Mouse (Mus musculus) intestine, postnatal 0 days (tissue): ENCODE data around the gene Olfr166. TPM values are rescaled to one million over a fixed set of nuclear protein-coding genes. Genes with fewer than 3 reads are reported as not detected.
"Not testable (repeated sequence)": the region's sequence is repeated elsewhere in the genome, so short reads cannot be mapped to it uniquely, and the experiment has no call there.

Experiments
- ATAC-seq: fragments of 200-750 bp; cut with Nextera tagmentation; 2 replicates; pipeline ENCODE4 v1.8.0; 2017; ENCODE audit warnings: mild to moderate bottlenecking, moderate TSS enrichment, moderate library complexity
- H3K27ac ChIP-seq: fragments of 300-500 bp; sonication (generic); 2 replicates; pipeline ENCODE4 v1.5.1; 2014; ENCODE audit warnings: mild to moderate bottlenecking, low read depth, low read length, moderate library complexity
- H3K27me3 ChIP-seq: fragments of 300-500 bp; sonication (generic); replicated peaks from 2 replicates; pipeline ENCODE4 v1.6.1; 2014; ENCODE audit warnings: low read length, mixed read lengths; ENCODE audit not compliant: control insufficient read depth, insufficient read depth
- H3K36me3 ChIP-seq: fragments of 300-500 bp; sonication (generic); 2 replicates; pipeline ENCODE4 v1.6.1; 2014; ENCODE audit warnings: mild to moderate bottlenecking, moderate library complexity; ENCODE audit not compliant: control insufficient read depth, insufficient read depth
- H3K4me1 ChIP-seq: fragments of 300-500 bp; sonication (generic); replicated peaks from 2 replicates; pipeline ENCODE4 v1.6.1; 2014; ENCODE audit warnings: antibody characterized with exemption, low read length, mixed read lengths; ENCODE audit not compliant: control insufficient read depth, insufficient read depth
- H3K4me2 ChIP-seq: fragments of 300-500 bp; sonication (generic); replicated peaks from 2 replicates; pipeline ENCODE4 v1.6.1; 2014; ENCODE audit warnings: low read depth, mild to moderate bottlenecking, moderate library complexity
- H3K4me3 ChIP-seq: fragments of 300-500 bp; sonication (generic); 2 replicates; pipeline ENCODE4 v1.5.1; 2014; ENCODE audit warnings: low read depth, low read length
- H3K9ac ChIP-seq: fragments of 300-500 bp; sonication (generic); 2 replicates; pipeline ENCODE4 v1.6.1; 2014; ENCODE audit warnings: mild to moderate bottlenecking, low read depth, low read length
- H3K9me3 ChIP-seq: fragments of 300-500 bp; sonication (generic); 2 replicates; pipeline ENCODE4 v1.6.1; 2016; ENCODE audit warnings: mixed run types; ENCODE audit not compliant: control insufficient read depth
- CTCF ChIP-seq: sonication (generic); IDR thresholded peaks from 2 replicates; pipeline ENCODE4 v1.5.1; 2016; ENCODE audit warnings: low read depth, mild to moderate bottlenecking, control low read depth, antibody characterized with exemption, moderate library complexity
- WGBS: fragments of 180-500 bp; shearing (Covaris S2); extraction: QIAGEN DNeasy Blood & Tissue Kit; methylation state at CpG from one replicate; pipeline ENCODE4 v1.1.7; 2014; 5-methylcytosine and 5-hydroxymethylcytosine counted together
- polyA plus RNA-seq: library from polyadenylated mRNA; unstranded; fragments of >200 nt; fragmentation: Nextera tagmentation; extraction: Ambion mirVana; gene quantifications from 2 replicates; pipeline ENCODE4 v1.2.1, GENCODE M21; 2015

The Olfr166 gene
- polyA plus RNA-seq: not detected in 2 replicates

GRCm38 (mm10) chr16:19483394-19483793 is at the start of gene Olfr166:
TSS of gene Olfr166 (plus strand) at chr16:19483694.
- no peak for TF ChIP-seq CTCF
- Histone ChIP-seq H3K9me3 (no peaks in the 10 kb centered on the region), H3K27ac (no peak within 1 kb of the TSS), H3K36me3 (no peaks in the 10 kb centered on the region), H3K4me2 (no peak within 1 kb of the TSS), H3K9ac (no peak within 1 kb of the TSS), H3K4me1 (no peaks in the 10 kb centered on the region), H3K27me3 (no peaks in the 10 kb centered on the region), H3K4me3 (no peak within 1 kb of the TSS)
- no peak for ATAC-seq

GRCm38 (mm10) chr16:19458741-19459140 is 24.8 kb upstream of the Olfr166 start:
- H3K27ac ChIP-seq, H3K9me3 ChIP-seq, H3K36me3 ChIP-seq, H3K27me3 ChIP-seq, H3K4me1 ChIP-seq, H3K4me2 ChIP-seq, ATAC-seq, H3K4me3 ChIP-seq, H3K9ac ChIP-seq: not testable (repeated sequence)
- WGBS: 60% methylated on average over 4 of the region's 4 CpGs

GRCm38 (mm10) chr16:19464365-19464764 is 19.1 kb upstream of the Olfr166 start:
- no peaks in the 10 kb centered on the region for H3K27me3 ChIP-seq
- peak; percentile 87 for ATAC-seq

GRCm38 (mm10) chr16:19522166-19522565 is 38.7 kb downstream of the Olfr166 start, which contains the start of gene Olfr167:
TSS of gene Olfr167 (minus strand) at chr16:19522266.
- H3K4me2 ChIP-seq: no peak within 1 kb of the TSS
- WGBS: 84% methylated on average over 2 of the region's 2 CpGs
- no peak within 1 kb of the TSS for H3K9ac ChIP-seq
- no peaks in the 10 kb centered on the region for H3K4me1 ChIP-seq
- no peak for ATAC-seq
- no peaks in the 10 kb centered on the region for H3K27me3 ChIP-seq
- H3K27ac ChIP-seq: no peak within 1 kb of the TSS
- H3K9me3 ChIP-seq: no peaks in the 10 kb centered on the region
- H3K4me3 ChIP-seq: no peak within 1 kb of the TSS
- no peaks in the 10 kb centered on the region for H3K36me3 ChIP-seq
- TF ChIP-seq CTCF: no peak

More at GRCm38 (mm10) chr16:19464365-19464764, 19.1 kb upstream of the Olfr166 start:
- Histone ChIP-seq H3K4me1 (no peaks in the 10 kb centered on the region), H3K9me3 (no peaks in the 10 kb centered on the region), H3K4me2 (no peak overlapping the region), H3K9ac (no peak overlapping the region), H3K4me3 (no peak overlapping the region), H3K27ac (no peak overlapping the region), H3K36me3 (no peaks in the 10 kb centered on the region)
- TF ChIP-seq CTCF: no peak
- 75% methylated on average over 1 of the region's 1 CpGs for WGBS

GRCm38 (mm10) chr16:19535455-19535854 is 52.0 kb downstream of the Olfr166 start, which contains the start of gene Olfr168:
TSS of gene Olfr168 (minus strand) at chr16:19535555.
- ATAC-seq: no peak
- H3K27me3 ChIP-seq: no peaks in the 10 kb centered on the region

More at GRCm38 (mm10) chr16:19535455-19535854, 52.0 kb downstream of the Olfr166 start, which contains the start of gene Olfr168:
- H3K27ac ChIP-seq: no peak within 1 kb of the TSS
- TF ChIP-seq CTCF: no peak
- H3K9ac ChIP-seq: no peak within 1 kb of the TSS
- H3K9me3 ChIP-seq: 0 out of 2 replicates have a peak, but pooled peaks cover 3% of the 10 kb centered on the region
- H3K36me3 ChIP-seq: no peaks in the 10 kb centered on the region
- no peak within 1 kb of the TSS for H3K4me2 ChIP-seq
- H3K4me3 ChIP-seq: no peak within 1 kb of the TSS
- H3K4me1 ChIP-seq: no peaks in the 10 kb centered on the region

Other genes with a start within 250 kb of the Olfr166 start
- gene Olfr164, start 169.6 kb upstream of the Olfr166 start, polyA plus RNA-seq: not detected in 2 replicates
- gene Olfr165, start 60.6 kb upstream of the Olfr166 start, polyA plus RNA-seq: 2.3 and 2.4 TPM in 2 replicates
- gene Olfr167, start 38.6 kb downstream of the Olfr166 start, polyA plus RNA-seq: not detected in 2 replicates
- gene Olfr168, start 51.9 kb downstream of the Olfr166 start, polyA plus RNA-seq: not detected in 2 replicates
- gene Olfr169, start 88.1 kb downstream of the Olfr166 start, polyA plus RNA-seq: not detected in 2 replicates
- not detected in 2 replicates for gene Olfr170, start 128.2 kb downstream of the Olfr166 start, polyA plus RNA-seq
- not detected in 2 replicates for gene Olfr171, start 146.2 kb downstream of the Olfr166 start, polyA plus RNA-seq
- gene Lamp3, start 222.7 kb downstream of the Olfr166 start, polyA plus RNA-seq: not detected in 2 replicates